Mouse (Mus musculus): Measurements from ENCODE around the gene Tap2.
"Not testable (repeated sequence)": the region's sequence is repeated elsewhere in the genome, so short reads cannot be mapped to it uniquely, and the experiment has no call there.

The Tap2 gene

GRCm38 (mm10) chr17:34211746-34212365, 8.5 kb downstream of the Tap2 start:
- peak; percentile 65 for DNase-seq (ENCODE audit: low read depth, low spot score)

DNA sequence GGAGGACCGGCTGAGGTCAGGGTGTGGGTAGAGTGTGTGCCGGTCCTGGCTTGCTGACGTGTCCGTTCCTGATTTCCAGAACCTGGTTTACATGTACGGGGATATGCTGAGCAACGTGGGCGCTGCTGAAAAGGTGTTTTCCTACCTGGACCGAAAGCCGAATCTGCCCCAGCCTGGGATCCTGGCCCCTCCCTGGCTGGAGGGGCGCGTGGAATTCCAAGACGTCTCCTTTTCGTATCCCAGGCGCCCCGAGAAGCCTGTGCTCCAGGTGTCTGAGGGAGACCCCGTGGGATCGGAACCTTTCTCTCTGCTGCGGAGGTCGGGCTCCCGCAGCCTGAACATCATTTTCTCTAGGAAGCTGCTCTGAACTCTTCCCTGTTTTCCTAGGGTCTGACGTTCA, 10.6 kb downstream of the Tap2 start:
- no peak for DNase-seq (ENCODE audit: low read depth, low spot score)

- DNase-seq (ENCODE audit: low read depth, low spot score), result no peak
These were observed 11.8 kb downstream of the Tap2 start for GRCm38 (mm10) chr17:34215176-34215575.

- DNase-seq (ENCODE audit: low read depth, low spot score), result no peak
These were observed 14.0 kb downstream of the Tap2 start for GRCm38 (mm10) chr17:34217216-34217928.

DNA sequence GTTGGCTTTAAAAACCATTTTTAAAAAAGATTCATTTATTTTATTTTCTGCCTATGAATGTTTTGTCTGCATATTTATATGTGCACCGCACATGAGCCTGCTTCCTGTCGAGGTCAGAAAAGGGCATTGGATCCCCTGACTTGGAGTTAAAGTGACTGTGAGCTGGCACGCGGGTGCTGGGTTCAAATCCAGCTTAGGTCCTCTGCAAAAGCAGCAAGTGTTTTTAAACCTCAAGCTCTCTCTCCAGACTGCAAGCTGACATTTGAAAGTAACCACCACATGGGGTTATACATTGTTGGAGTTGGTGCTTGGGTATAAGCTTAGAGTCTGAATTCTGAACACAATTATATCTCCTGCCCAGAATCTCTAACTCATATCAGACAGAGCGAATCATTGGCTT, 14.7 kb downstream of the Tap2 start:
- no peak for DNase-seq (ENCODE audit: low read depth, low spot score)

DNA sequence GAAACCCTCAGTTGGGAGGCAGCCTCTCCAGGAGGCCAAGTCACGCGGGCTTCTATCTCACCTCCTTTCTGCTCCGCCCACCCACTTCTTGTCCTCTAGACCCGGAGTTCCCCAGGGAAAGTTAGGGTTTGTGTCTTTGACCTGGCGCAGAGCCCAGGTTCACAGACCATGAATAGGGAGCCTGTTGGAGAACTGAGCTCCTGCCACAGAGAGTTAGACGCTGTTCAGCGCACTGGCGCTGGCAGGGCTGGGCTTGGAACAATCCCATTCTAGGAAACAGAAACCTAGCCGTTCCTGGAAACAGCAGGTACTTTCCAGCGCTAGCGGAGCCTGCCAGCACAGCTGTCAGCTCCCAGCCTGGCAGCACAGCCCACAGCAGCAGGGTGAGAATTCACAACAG, 15.3 kb downstream of the Tap2 start:
- peak; percentile 65 for DNase-seq (ENCODE audit: low read depth, low spot score)

DNA sequence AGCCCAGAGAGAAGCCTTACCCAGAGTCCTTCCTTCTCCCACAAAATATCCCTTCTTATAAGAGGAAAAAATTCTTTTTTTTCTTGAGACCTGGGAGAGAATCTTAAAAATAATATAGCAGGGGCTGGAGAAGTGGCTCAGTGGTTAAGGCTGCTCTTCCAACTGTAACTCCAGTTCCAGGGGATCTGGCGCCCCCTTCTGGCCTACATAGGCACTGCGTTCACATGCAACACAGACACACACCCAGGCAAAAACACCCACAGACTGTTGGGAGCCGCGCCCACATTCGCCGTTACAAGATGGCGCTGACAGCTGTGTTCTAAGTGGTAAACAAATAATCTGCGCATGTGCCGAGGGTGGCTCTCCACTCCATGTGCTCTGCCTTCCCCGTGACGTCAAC, 15.8 kb downstream of the Tap2 start:
- peak; percentile 76 for DNase-seq (ENCODE audit: low read depth, low spot score)

- not testable (repeated sequence) for DNase-seq (ENCODE audit: low read depth, low spot score)
These were observed 16.5 kb downstream of the Tap2 start for GRCm38 (mm10) chr17:34219801-34220200.

DNA sequence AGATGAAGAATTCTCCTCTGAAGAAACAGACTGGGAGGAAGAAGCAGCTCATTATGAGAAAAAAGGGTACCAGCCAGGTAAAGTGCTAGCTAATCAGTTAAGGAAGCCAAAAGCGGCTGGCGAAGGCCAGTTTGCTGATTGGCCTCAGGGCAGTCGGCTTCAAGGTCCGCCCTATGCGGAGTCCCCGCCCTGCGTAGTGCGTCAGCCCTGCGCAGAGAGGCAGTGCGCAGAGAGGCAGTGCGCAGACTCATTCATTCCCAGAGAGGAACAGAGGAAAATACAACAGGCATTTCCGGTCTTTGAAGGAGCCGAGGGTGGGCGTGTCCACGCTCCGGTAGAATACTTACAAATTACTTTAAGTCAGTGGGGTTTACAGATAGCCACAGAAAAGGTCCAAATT, 17.1 kb downstream of the Tap2 start:
- not testable (repeated sequence) for DNase-seq (ENCODE audit: low read depth, low spot score)

DNA sequence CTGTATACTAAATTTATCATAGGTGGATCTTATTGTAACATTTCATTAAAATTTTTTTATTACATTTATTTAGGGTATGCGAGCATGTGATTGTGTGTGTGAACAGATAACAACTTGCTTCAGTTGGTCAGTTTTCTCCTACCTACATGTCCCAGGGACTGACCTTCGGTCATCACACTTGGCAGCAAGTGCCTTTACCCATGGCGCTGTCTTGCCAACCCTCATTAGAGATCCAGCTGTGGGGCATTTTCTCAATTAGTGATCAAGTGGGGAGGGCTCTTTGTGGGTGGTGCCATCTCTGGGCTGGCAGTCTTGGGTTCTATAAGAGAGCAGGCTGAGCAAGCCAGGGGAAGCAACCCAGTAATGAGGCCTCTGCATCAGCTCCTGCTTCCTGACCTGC, 21.5 kb downstream of the Tap2 start:
- DNase-seq (ENCODE audit: low read depth, low spot score), result no peak

DNA sequence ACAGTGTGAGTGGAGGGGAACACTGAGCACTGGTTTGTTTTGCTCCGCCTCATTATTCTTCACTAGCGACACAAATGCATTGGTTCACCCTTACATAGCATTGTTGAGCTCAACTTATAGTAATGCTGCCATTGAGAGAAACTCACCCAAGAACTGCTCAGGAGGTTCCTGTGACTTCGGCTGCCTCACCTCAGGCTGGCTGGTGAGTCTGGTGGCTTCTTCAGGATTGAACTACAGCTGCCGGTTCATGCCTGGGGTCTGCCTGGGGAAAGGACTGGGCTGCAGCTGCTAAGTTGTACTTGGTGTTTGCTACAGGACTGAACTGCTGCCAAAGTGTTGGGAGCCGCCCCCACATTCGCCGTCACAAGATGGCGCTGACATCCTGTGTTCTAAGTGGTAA, 22.1 kb downstream of the Tap2 start:
- DNase-seq (ENCODE audit: low read depth, low spot score), result no peak

GRCm38 (mm10) chr17:34225911-34226310, 22.6 kb downstream of the Tap2 start:
- not testable (repeated sequence) for DNase-seq (ENCODE audit: low read depth, low spot score)

GRCm38 (mm10) chr17:34230971-34231370, 27.6 kb downstream of the Tap2 start:
- DNase-seq (ENCODE audit: low read depth, low spot score), result not testable (repeated sequence)

- DNase-seq (ENCODE audit: low read depth, low spot score), result not testable (repeated sequence)
These were observed 28.7 kb downstream of the Tap2 start for GRCm38 (mm10) chr17:34232021-34232420.

DNA sequence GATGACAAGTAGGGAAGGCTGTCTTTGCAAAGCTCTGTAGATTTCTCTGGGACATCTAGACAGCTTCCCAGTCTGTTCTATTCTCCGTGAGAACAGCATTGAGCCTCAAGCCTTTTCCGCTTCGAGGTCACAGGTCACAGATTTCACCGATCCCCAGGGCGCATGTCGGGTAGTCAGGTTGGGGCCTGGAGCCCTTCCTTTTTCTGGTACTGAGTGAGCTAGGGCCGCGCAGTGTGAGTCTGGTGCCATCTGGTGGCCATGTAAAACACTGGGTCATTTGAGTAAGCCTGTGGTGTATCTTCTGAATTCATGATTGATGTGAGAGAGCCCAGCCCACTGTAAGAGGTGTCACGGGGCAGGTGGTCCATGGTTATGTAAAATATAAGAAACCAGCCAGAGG, 31.6 kb downstream of the Tap2 start:
- peak; percentile 93 for DNase-seq (ENCODE audit: low read depth, low spot score)

GRCm38 (mm10) chr17:34236691-34237090, 33.4 kb downstream of the Tap2 start:
- DNase-seq (ENCODE audit: low read depth, low spot score), result no peak

DNA sequence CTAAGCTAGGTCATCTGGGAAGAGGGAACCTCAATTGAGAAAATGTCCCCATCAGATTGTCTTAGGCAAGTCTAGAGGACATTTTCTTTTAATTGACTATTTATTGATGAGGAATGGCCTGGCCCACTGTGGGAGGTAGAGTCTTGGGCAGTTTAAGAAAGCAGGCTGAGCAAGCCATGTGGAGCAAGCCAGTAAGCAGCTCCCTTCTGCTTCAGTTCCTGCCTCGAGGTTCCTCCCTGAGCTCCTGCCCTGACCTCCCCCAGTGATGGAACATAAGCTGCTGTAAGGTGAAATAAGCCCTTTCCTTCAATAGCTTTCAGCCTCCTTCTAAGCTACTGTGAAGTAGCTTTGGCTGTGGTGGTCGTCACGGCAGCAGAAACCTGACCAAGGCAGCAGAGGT, 34.4 kb downstream of the Tap2 start:
- DNase-seq (ENCODE audit: low read depth, low spot score), result no peak

GRCm38 (mm10) chr17:34238706-34239105, 35.4 kb downstream of the Tap2 start, which contains the start of gene H2-Ob:
TSS of gene H2-Ob (plus strand) at chr17:34238903.
- peak; percentile 86 for DNase-seq (ENCODE audit: low read depth, low spot score)

- DNase-seq (ENCODE audit: low read depth, low spot score), result peak; percentile 53
These were observed 36.3 kb downstream of the Tap2 start for GRCm38 (mm10) chr17:34239601-34240041.

DNA sequence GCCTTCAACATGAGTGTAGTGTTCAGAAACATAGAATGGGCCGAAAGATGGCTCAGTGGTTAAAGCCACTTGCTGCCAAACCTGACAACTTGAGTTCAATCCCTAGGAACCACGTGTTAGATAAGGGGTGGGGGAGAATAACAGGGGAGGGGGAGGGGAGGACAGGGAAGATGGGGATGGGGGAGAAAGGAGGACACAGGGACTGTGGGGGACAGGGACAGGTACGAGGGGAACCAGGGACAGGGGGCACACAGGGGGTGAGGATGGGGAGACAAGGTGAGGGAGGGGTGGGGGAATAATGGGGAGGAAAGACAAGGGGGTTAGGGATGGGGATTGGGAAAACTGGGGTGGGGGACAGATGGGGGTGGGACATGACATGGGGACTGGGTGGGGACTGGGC, 37.0 kb downstream of the Tap2 start:
- DNase-seq (ENCODE audit: low read depth, low spot score), result no peak

DNA sequence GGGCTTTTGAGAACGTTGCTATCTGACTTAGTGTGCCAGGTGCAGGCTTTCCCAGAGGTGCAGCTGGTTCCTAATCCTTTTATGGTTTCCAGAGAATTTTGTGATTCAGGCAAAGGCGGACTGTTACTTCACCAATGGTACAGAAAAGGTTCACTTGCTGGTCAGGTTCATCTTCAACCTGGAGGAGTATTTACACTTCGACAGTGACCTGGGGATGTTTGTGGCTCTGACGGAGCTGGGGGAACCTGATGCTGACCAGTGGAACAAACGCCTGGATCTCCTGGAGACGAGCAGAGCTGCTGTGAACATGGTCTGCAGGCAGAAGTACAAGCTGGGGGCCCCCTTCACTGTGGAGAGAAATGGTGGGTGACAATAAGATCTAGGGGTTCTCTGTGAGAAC, 37.6 kb downstream of the Tap2 start:
- DNase-seq (ENCODE audit: low read depth, low spot score), result no peak

GRCm38 (mm10) chr17:34244656-34245055, 41.3 kb downstream of the Tap2 start:
- DNase-seq (ENCODE audit: low read depth, low spot score), result no peak

DNA sequence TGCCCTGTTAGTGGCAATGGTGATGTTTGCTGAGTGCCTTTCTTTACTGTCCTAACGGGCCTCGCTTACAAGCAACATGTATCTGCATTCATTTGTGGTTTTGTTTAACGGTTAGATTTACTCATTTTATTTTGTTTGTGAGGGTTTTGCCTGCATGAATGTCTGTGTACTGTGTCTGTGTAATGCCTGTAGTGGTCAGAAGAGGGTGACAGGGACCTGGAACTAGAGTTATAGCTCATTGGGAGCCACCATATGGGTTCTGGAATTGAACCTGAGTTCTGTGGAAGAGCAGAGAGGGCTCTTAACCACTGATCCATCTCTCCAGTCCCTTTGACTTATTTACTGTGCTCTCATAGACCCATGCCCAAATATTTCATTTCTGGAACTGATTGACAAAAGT, 43.7 kb downstream of the Tap2 start:
- no peak for DNase-seq (ENCODE audit: low read depth, low spot score)

Measured in CD4-positive helper T cell, adult 2 months (primary cell).